ENCODE assay signal across 7 mouse cellular contexts in the genomic region with DNA sequence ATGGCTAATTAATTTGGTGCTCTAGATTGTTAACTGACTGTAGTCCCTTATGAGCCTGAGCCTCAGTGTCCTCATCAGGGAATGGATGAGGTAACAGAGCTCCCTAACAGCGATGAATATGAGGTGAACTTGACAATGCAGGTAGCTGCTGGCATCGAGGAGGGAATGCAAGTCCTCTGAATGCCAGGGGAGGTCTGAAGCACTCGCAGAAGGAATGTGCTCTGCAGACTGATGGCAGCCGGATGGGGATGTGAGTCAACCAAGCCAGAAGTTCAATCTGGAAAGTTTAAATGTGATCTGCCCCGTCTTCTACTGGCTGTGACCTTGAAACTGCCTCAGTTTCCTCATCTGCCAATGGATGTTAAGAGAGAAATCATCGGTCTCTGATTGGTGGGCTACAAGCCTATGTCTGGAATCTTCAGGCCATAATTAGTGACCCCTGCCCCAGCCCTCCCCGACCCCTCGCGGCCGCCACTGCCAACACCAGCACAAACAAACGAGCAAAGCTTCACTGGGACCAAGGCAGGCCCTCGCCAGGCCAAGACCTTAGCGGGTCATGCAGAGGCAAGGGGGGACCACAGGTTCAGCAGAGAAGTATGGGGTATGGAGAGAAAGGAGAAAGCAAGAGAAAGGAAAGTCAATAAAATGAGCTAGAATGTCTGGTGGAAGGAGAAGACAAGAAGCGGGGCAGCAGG. TPM values are rescaled to one million over a fixed set of nuclear protein-coding genes. Genes with fewer than 3 reads are reported as not detected.
DNase-seq lines count a peak whose midpoint lies in the region; ATAC-seq and TF ChIP-seq lines count a peak whose summit lies in the region.

No protein-coding gene starts in this region.

- peak overlapping the region; percentile 46 for H3K27ac ChIP-seq in spleen, adult 2 months (ENCODE audit: insufficient read depth, low read length)
- H3K27ac ChIP-seq in embryonic fibroblast, embryonic 13.5 days (ENCODE audit: insufficient read depth, low read length): peak overlapping the region; percentile 95
- peak overlapping the region; percentile 79 for H3K27ac ChIP-seq in kidney, embryonic 14.5 days (ENCODE audit: low read depth, low read length)
- H3K27ac ChIP-seq in midbrain, embryonic 12.5 days (replicated peaks): peak overlapping the region; percentile 76

- DNase-seq in spleen, adult 2 months (ENCODE audit: low read depth in 1 of 2, low spot score in 2 of 2): no peak
- DNase-seq in spleen, adult 18-20 months: no peak
- no peak for DNase-seq in left cerebral cortex, adult 11 months (ENCODE audit: low spot score)

- no peaks in the 10 kb centered on the region for H3K9me3 ChIP-seq in kidney, embryonic 14.5 days (ENCODE audit: control insufficient read depth, low read length)
- H3K9me3 ChIP-seq in midbrain, embryonic 12.5 days: no peaks in the 10 kb centered on the region

- no peak for TF ChIP-seq POLR2A in spleen, adult 2 months (IDR thresholded peaks at IDR 0.05; ENCODE audit: low read depth, low read length)
- TF ChIP-seq POLR2A in embryonic fibroblast, embryonic 13.5 days (IDR thresholded peaks at IDR 0.05; ENCODE audit: low read depth, low read length): peak; percentile 52; the same call in 1 of the 2 replicates

- H3K9ac ChIP-seq in kidney, embryonic 14.5 days (ENCODE audit: low read depth, low read length): peak overlapping the region; percentile 69
- H3K9ac ChIP-seq in midbrain, embryonic 12.5 days (replicated peaks): peak overlapping the region; percentile 76

- no peaks in the 10 kb centered on the region for H3K36me3 ChIP-seq in spleen, adult 2 months (ENCODE audit: control insufficient read depth, insufficient read depth, low read length)
- H3K36me3 ChIP-seq in kidney, embryonic 14.5 days (ENCODE audit: control insufficient read depth, insufficient read depth, low read length): peaks cover 8% of the 10 kb centered on the region; the same call in 1 of the 2 replicates
- H3K36me3 ChIP-seq in midbrain, embryonic 12.5 days: peaks cover 13% of the 10 kb centered on the region

- TF ChIP-seq CTCF in spleen, adult 2 months (IDR thresholded peaks at IDR 0.05; ENCODE audit: extremely low read depth, insufficient read depth, insufficient read length, insufficient replicate concordance): no peak
- no peak for TF ChIP-seq CTCF in embryonic fibroblast, embryonic 13.5 days (IDR thresholded peaks at IDR 0.05; ENCODE audit: borderline replicate concordance, insufficient read depth, low read length)

- peak; percentile 5; the same call in 1 of the 2 replicates for ATAC-seq in kidney, embryonic 14.5 days (ENCODE audit: low FRiP score, low TSS enrichment)
- no peak for ATAC-seq in midbrain, embryonic 12.5 days (ENCODE audit: low FRiP score, low read depth)
- no peak for ATAC-seq in erythroid progenitor cell, adult 5-6 weeks (replicated peaks; ENCODE audit: low FRiP score, poor library complexity, severe bottlenecking)

- peaks cover 11% of the 10 kb centered on the region; the same call in 1 of the 2 replicates for H3K4me1 ChIP-seq in spleen, adult 2 months (ENCODE audit: control insufficient read depth, insufficient read depth, insufficient read length)
- no peaks in the 10 kb centered on the region for H3K4me1 ChIP-seq in embryonic fibroblast, embryonic 13.5 days (ENCODE audit: control insufficient read depth, insufficient read depth, low read length)
- H3K4me1 ChIP-seq in kidney, embryonic 14.5 days (ENCODE audit: control insufficient read depth, insufficient read depth, low read length): peaks cover 7% of the 10 kb centered on the region; the same call in 1 of the 2 replicates
- H3K4me1 ChIP-seq in midbrain, embryonic 12.5 days: peaks cover 22% of the 10 kb centered on the region

- H3K4me3 ChIP-seq in spleen, adult 2 months (ENCODE audit: extremely low read depth, insufficient read depth, insufficient read length): peak overlapping the region; percentile 58
- H3K4me3 ChIP-seq in embryonic fibroblast, embryonic 13.5 days (ENCODE audit: insufficient read depth, low read length): peak overlapping the region; percentile 80
- H3K4me3 ChIP-seq in kidney, embryonic 14.5 days (ENCODE audit: low read length): peak overlapping the region; percentile 67
- H3K4me3 ChIP-seq in midbrain, embryonic 12.5 days: peak overlapping the region; percentile 75

- H3K4me2 ChIP-seq in kidney, embryonic 14.5 days (replicated peaks; ENCODE audit: low read depth, low read length): peak overlapping the region; percentile 72
- peak overlapping the region; percentile 82 for H3K4me2 ChIP-seq in midbrain, embryonic 12.5 days (replicated peaks)

- WGBS in spleen, adult 2 months: 13% methylated on average over 14 of the region's 14 CpGs
- WGBS in kidney, embryonic 14.5 days: 6% methylated on average over 14 of the region's 14 CpGs
- WGBS in midbrain, embryonic 12.5 days: 10% methylated on average over 14 of the region's 14 CpGs

- no peaks in the 10 kb centered on the region for H3K27me3 ChIP-seq in spleen, adult 2 months (ENCODE audit: control insufficient read depth, insufficient read depth, low read length)
- no peaks in the 10 kb centered on the region for H3K27me3 ChIP-seq in kidney, embryonic 14.5 days (ENCODE audit: control insufficient read depth, insufficient read depth, low read length)
- no peaks in the 10 kb centered on the region for H3K27me3 ChIP-seq in midbrain, embryonic 12.5 days

RNA-seq across cellular contexts. Expression of a gene that starts 0.8 kb away (rescaled TPM):
- polyA plus RNA-seq in spleen, adult 2 months (2012; rRNA removed): 31.3 and 35.6 TPM in 2 replicates
- 93.5 and 104 TPM in 2 replicates for polyA plus RNA-seq in embryonic fibroblast, embryonic 13.5 days (2011; ENCODE audit: insufficient read length, low read depth, missing spikeins)
- polyA plus RNA-seq in kidney, embryonic 14.5 days (2014; fragmentation: Nextera tagmentation; extraction: Ambion mirVana): 31.1 and 32.8 TPM in 2 replicates
- polyA plus RNA-seq in midbrain, embryonic 12.5 days (2016; fragmentation: Nextera tagmentation; extraction: Ambion mirVana): 29.4 and 30.8 TPM in 2 replicates
- total RNA-seq in erythroid progenitor cell, adult 5-6 weeks (2015; ENCODE audit: low replicate concordance): 3.8 and 11.2 TPM in 2 replicates
- 0.26 and 0.83 TPM in 2 replicates for total RNA-seq in erythroid progenitor cell, adult 5-6 weeks (2017; ENCODE audit: low replicate concordance)

RNA-seq across cellular contexts. Expression of a gene that starts 12.7 kb away (rescaled TPM):
- 199 and 220 TPM in 2 replicates for polyA plus RNA-seq in spleen, adult 2 months (2012; rRNA removed)
- polyA plus RNA-seq in embryonic fibroblast, embryonic 13.5 days (2011; ENCODE audit: insufficient read length, low read depth, missing spikeins): 0.79 TPM in 1 of 2 replicates, not detected in the other
- polyA plus RNA-seq in kidney, embryonic 14.5 days (2014; fragmentation: Nextera tagmentation; extraction: Ambion mirVana): 2.2 and 3.7 TPM in 2 replicates
- polyA plus RNA-seq in midbrain, embryonic 12.5 days (2016; fragmentation: Nextera tagmentation; extraction: Ambion mirVana): 3.3 and 4.8 TPM in 2 replicates
- total RNA-seq in erythroid progenitor cell, adult 5-6 weeks (2015; ENCODE audit: low replicate concordance): 37.8 and 54.1 TPM in 2 replicates
- total RNA-seq in erythroid progenitor cell, adult 5-6 weeks (2017; ENCODE audit: low replicate concordance): 21.9 and 31.9 TPM in 2 replicates

RNA-seq across cellular contexts. Expression of a gene that starts 15.6 kb away (rescaled TPM):
- 37.0 and 43.3 TPM in 2 replicates for polyA plus RNA-seq in spleen, adult 2 months (2012; rRNA removed)
- 309 and 331 TPM in 2 replicates for polyA plus RNA-seq in embryonic fibroblast, embryonic 13.5 days (2011; ENCODE audit: insufficient read length, low read depth, missing spikeins)
- polyA plus RNA-seq in kidney, embryonic 14.5 days (2014; fragmentation: Nextera tagmentation; extraction: Ambion mirVana): 356 and 399 TPM in 2 replicates
- 283 and 291 TPM in 2 replicates for polyA plus RNA-seq in midbrain, embryonic 12.5 days (2016; fragmentation: Nextera tagmentation; extraction: Ambion mirVana)
- 56.2 and 85.4 TPM in 2 replicates for total RNA-seq in erythroid progenitor cell, adult 5-6 weeks (2015; ENCODE audit: low replicate concordance)
- 101 and 248 TPM in 2 replicates for total RNA-seq in erythroid progenitor cell, adult 5-6 weeks (2017; ENCODE audit: low replicate concordance)

RNA-seq across cellular contexts. Expression of a gene that starts 34.0 kb away (rescaled TPM):
- 1.3 and 1.6 TPM in 2 replicates for polyA plus RNA-seq in spleen, adult 2 months (2012; rRNA removed)
- not detected in 2 replicates for polyA plus RNA-seq in embryonic fibroblast, embryonic 13.5 days (2011; ENCODE audit: insufficient read length, low read depth, missing spikeins)
- polyA plus RNA-seq in kidney, embryonic 14.5 days (2014; fragmentation: Nextera tagmentation; extraction: Ambion mirVana): 0.74 and 2.0 TPM in 2 replicates
- polyA plus RNA-seq in midbrain, embryonic 12.5 days (2016; fragmentation: Nextera tagmentation; extraction: Ambion mirVana): 0.94 and 1.4 TPM in 2 replicates
- total RNA-seq in erythroid progenitor cell, adult 5-6 weeks (2015; ENCODE audit: low replicate concordance): not detected in 2 replicates
- total RNA-seq in erythroid progenitor cell, adult 5-6 weeks (2017; ENCODE audit: low replicate concordance): 1.7 TPM in 1 of 2 replicates, not detected in the other

RNA-seq across cellular contexts. Expression of a gene that starts 48.5 kb away (rescaled TPM):
- polyA plus RNA-seq in spleen, adult 2 months (2012; rRNA removed): 0.31 and 0.50 TPM in 2 replicates
- polyA plus RNA-seq in embryonic fibroblast, embryonic 13.5 days (2011; ENCODE audit: insufficient read length, low read depth, missing spikeins): not detected in 2 replicates
- polyA plus RNA-seq in kidney, embryonic 14.5 days (2014; fragmentation: Nextera tagmentation; extraction: Ambion mirVana): not detected in 2 replicates
- 0.16 and 0.32 TPM in 2 replicates for polyA plus RNA-seq in midbrain, embryonic 12.5 days (2016; fragmentation: Nextera tagmentation; extraction: Ambion mirVana)
- not detected in 2 replicates for total RNA-seq in erythroid progenitor cell, adult 5-6 weeks (2015; ENCODE audit: low replicate concordance)
- total RNA-seq in erythroid progenitor cell, adult 5-6 weeks (2017; ENCODE audit: low replicate concordance): not detected in 2 replicates

Comparison
In these comparisons a context has a peak if more than half of its experiments do, and no peak if none do; other contexts are left out.
1. RNA of a gene that starts 12.7 kb away (polyA plus RNA-seq): 199 to 220 TPM in spleen, adult 2 months; 3.3 to 4.8 TPM in midbrain, embryonic 12.5 days, 2.2 to 3.7 TPM in kidney, embryonic 14.5 days and 0.79 TPM in embryonic fibroblast, embryonic 13.5 days; every median in the first group is over 10 times any median in the second.
2. Peak in every context shown above with its lines, with median percentiles within 50 percentile points of each other: H3K27ac ChIP-seq and H3K4me3 ChIP-seq.